Mouse (Mus musculus): ENCODE results near the gene Serpinb9e.
"Not testable (repeated sequence)": the region's sequence is repeated elsewhere in the genome, so short reads cannot be mapped to it uniquely, and the experiment has no call there.

The Serpinb9e gene

GRCm38 (mm10) chr13:33249312-33249711 is at the start of gene Serpinb9e:
TSS of gene Serpinb9e (plus strand) at chr13:33249612.
- not testable (repeated sequence) for DNase-seq

GRCm38 (mm10) chr13:33199740-33200139 is 49.7 kb upstream of the Serpinb9e start:
- DNase-seq = no peak

- not testable (repeated sequence) for DNase-seq
These were observed 59.2 kb downstream of the Serpinb9e start for GRCm38 (mm10) chr13:33308631-33309030.
